ENCODE assay signal across 13 mouse cellular contexts in the genomic region with DNA sequence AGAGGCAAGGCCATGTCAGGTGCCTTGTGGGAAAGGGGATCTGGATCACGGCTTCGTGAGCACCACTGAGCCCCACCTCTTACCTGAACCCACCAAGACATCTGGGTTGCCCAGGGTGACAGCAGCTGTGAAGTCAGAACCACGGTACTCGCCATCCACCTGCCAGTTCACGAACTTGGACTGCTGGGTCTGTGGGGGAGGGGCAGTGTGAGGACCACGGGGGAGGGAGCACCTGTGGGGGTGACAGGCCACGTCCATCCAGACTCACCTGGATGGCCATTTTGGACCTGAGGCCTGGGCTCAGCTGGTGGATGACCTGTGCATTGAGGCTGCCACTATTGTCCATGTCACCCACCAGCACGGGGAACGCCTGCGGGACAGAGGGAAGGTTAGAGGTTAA.
"Had no signal": no experiment of that assay in that cellular context is flagged by ENCODE, and none has a peak within 500 bp of the region (broad histone marks: within the 10 kb centered on the region; RNA-seq: fewer than 3 reads in every experiment).

No protein-coding gene starts in this region.

- DNase-seq: gastrocnemius, postnatal 14 days; gastrocnemius, postnatal 36 days; heart, adult 18-20 months; heart, postnatal 14 days; heart, postnatal 36 days; kidney, adult 11 months; kidney, adult 2 months; kidney, adult 9 months; kidney, postnatal 14 days; kidney, postnatal 36 days; layer of hippocampus, adult 9-11 months; layer of hippocampus, postnatal 36 days; left cerebral cortex, postnatal 4 days had no signal
